Mouse (Mus musculus) lung, postnatal 14 days (tissue): Measurements from ENCODE around the gene Nrp1.

Experiments used
- DNase-seq: peaks from one replicate; pipeline ENCODE4 v3.0.0; 2021

Gene Nrp1

GRCm38 (mm10) chr8:128511732-128512131 lies 153.3 kb downstream of the Nrp1 start:
- DNase-seq, result no peak

- no peak for DNase-seq
These were observed 158.5 kb downstream of the Nrp1 start for GRCm38 (mm10) chr8:128516846-128517446.

- no peak for DNase-seq
These were observed 159.2 kb downstream of the Nrp1 start for GRCm38 (mm10) chr8:128517546-128518102.

- DNase-seq, result peak; percentile 11
These were observed 161.0 kb downstream of the Nrp1 start for GRCm38 (mm10) chr8:128519366-128519765.

GRCm38 (mm10) chr8:128523825-128524224 lies 165.4 kb downstream of the Nrp1 start:
- DNase-seq, result peak; percentile 26

- DNase-seq, result no peak
These were observed 167.5 kb downstream of the Nrp1 start for GRCm38 (mm10) chr8:128525912-128526311.

GRCm38 (mm10) chr8:128528591-128529383 lies 170.4 kb downstream of the Nrp1 start:
- DNase-seq, result no peak

GRCm38 (mm10) chr8:128534442-128534871 lies 176.1 kb downstream of the Nrp1 start:
- DNase-seq, result no peak

- no peak for DNase-seq
These were observed 177.3 kb downstream of the Nrp1 start for GRCm38 (mm10) chr8:128535685-128536084.

- no peak for DNase-seq
These were observed 180.0 kb downstream of the Nrp1 start for GRCm38 (mm10) chr8:128538378-128538777.

GRCm38 (mm10) chr8:128541355-128542090 lies 183.1 kb downstream of the Nrp1 start:
- no peak for DNase-seq

GRCm38 (mm10) chr8:128544128-128544846 lies 185.9 kb downstream of the Nrp1 start:
- DNase-seq, result no peak

GRCm38 (mm10) chr8:128546287-128546686 lies 187.9 kb downstream of the Nrp1 start:
- DNase-seq, result no peak

GRCm38 (mm10) chr8:128547361-128547760 lies 189.0 kb downstream of the Nrp1 start:
- DNase-seq, result no peak

- DNase-seq, result no peak
These were observed 191.3 kb downstream of the Nrp1 start for GRCm38 (mm10) chr8:128549738-128550137.

GRCm38 (mm10) chr8:128551421-128552139 lies 193.2 kb downstream of the Nrp1 start:
- peak; percentile 78 for DNase-seq
